Mouse (Mus musculus) cerebellum, postnatal 10 days (tissue): ENCODE measurements around the gene Vsx1.

Source experiments
- DNase-seq, 2 experiments: peaks; one replicate each; pipeline ENCODE4 v3.0.0; 2021; ENCODE audit warnings: mixed read lengths in 2 of 2

Gene Vsx1

GRCm38 (mm10) chr2:150667065-150667819, 21.9 kb downstream of the Vsx1 start:
- no peak for DNase-seq

- DNase-seq, result no peak
Observed at GRCm38 (mm10) chr2:150666723-150667064, 22.5 kb downstream of the Vsx1 start.

GRCm38 (mm10) chr2:150665534-150666451, 23.4 kb downstream of the Vsx1 start:
- no peak for DNase-seq

- no peak for DNase-seq
Observed at GRCm38 (mm10) chr2:150665006-150665405, 24.2 kb downstream of the Vsx1 start.

GRCm38 (mm10) chr2:150664152-150664920, 24.8 kb downstream of the Vsx1 start:
- DNase-seq, result no peak

- no peak for DNase-seq
Observed at GRCm38 (mm10) chr2:150663255-150663654, 25.9 kb downstream of the Vsx1 start.

GRCm38 (mm10) chr2:150662007-150662406, 27.2 kb downstream of the Vsx1 start:
- DNase-seq, result no peak

- peak in 1 of 2 experiments; percentile 18 for DNase-seq
Observed at GRCm38 (mm10) chr2:150660668-150661451, 28.3 kb downstream of the Vsx1 start.

- DNase-seq, result no peak
Observed at GRCm38 (mm10) chr2:150660049-150660448, 29.1 kb downstream of the Vsx1 start.

- no peak for DNase-seq
Observed at GRCm38 (mm10) chr2:150656975-150657768, 32.0 kb downstream of the Vsx1 start.

GRCm38 (mm10) chr2:150656112-150656511, 33.0 kb downstream of the Vsx1 start:
- DNase-seq, result no peak

- no peak for DNase-seq
Observed at GRCm38 (mm10) chr2:150655290-150655689, 33.9 kb downstream of the Vsx1 start.

GRCm38 (mm10) chr2:150654814-150655213, 34.3 kb downstream of the Vsx1 start:
- no peak for DNase-seq

- DNase-seq, result no peak
Observed at GRCm38 (mm10) chr2:150651366-150651765, 37.8 kb downstream of the Vsx1 start.

GRCm38 (mm10) chr2:150650511-150651074, 38.6 kb downstream of the Vsx1 start:
- DNase-seq, result no peak

- DNase-seq, result peak; percentile 19 to 48
Observed at GRCm38 (mm10) chr2:150648300-150648895, 40.8 kb downstream of the Vsx1 start.

- peak in 1 of 2 experiments; percentile 14 for DNase-seq
Observed at GRCm38 (mm10) chr2:150647681-150648299, 41.4 kb downstream of the Vsx1 start.

GRCm38 (mm10) chr2:150646411-150647121, 42.6 kb downstream of the Vsx1 start:
- no peak for DNase-seq

- DNase-seq, result no peak
Observed at GRCm38 (mm10) chr2:150645225-150645624, 43.9 kb downstream of the Vsx1 start.
